Mouse (Mus musculus) subcutaneous adipose tissue, adult 2 months (tissue): Measurements from ENCODE around the gene Sftpa1. TPM values are rescaled to one million over a fixed set of nuclear protein-coding genes. Genes with fewer than 3 reads are reported as not detected.

Source experiments
- polyA plus RNA-seq: library from polyadenylated mRNA; depleted of rRNA; stranded (reverse); fragments of >200 nt; gene quantifications from 2 replicates; pipeline ENCODE4 v1.2.3, GENCODE M21; 2012; ENCODE audit warnings: low replicate concordance; rRNA removed

Gene Sftpa1
- 0.14 TPM in 1 of 2 replicates, not detected in the other for polyA plus RNA-seq

GRCm38 (mm10) chr14:41131540-41131939 lies at the start of gene Sftpa1:
Sftpa1 (plus strand) TSS chr14:41131782.

GRCm38 (mm10) chr14:41104853-41105444 lies 26.6 kb upstream of the Sftpa1 start, which contains the start of gene Mat1a:
Mat1a (plus strand) TSS chr14:41105035.

GRCm38 (mm10) chr14:41151220-41151898 lies 19.8 kb downstream of the Sftpa1 start, which contains the start of gene Mbl1:
Mbl1 (plus strand) TSS chr14:41151458.

GRCm38 (mm10) chr14:41185059-41185821 lies 53.7 kb downstream of the Sftpa1 start, which contains the start of gene Sftpd:
Sftpd (minus strand) TSS chr14:41185149.

Other genes starting within 250 kb of the Sftpa1 start
- gene Sh2d4b, start 238.5 kb upstream of the Sftpa1 start, polyA plus RNA-seq, result 0.59 and 0.68 TPM in 2 replicates
- 87.4 and 109 TPM in 2 replicates for gene Tspan14, start 165.0 kb upstream of the Sftpa1 start, polyA plus RNA-seq
- gene Fam213a, start 118.0 kb upstream of the Sftpa1 start, polyA plus RNA-seq, result 65.8 and 153 TPM in 2 replicates
- gene Dydc2, start 62.6 kb upstream of the Sftpa1 start, polyA plus RNA-seq, result not detected in 2 replicates
- gene Dydc1, start 58.9 kb upstream of the Sftpa1 start, polyA plus RNA-seq, result not detected in 2 replicates
- 0.07 and 0.44 TPM in 2 replicates for gene Mat1a, start 26.7 kb upstream of the Sftpa1 start, polyA plus RNA-seq
- gene Mbl1, start 19.7 kb downstream of the Sftpa1 start, polyA plus RNA-seq, result 0.09 TPM in 1 of 2 replicates, not detected in the other
- gene Sftpd, start 53.4 kb downstream of the Sftpa1 start, polyA plus RNA-seq, result 5.2 TPM in 1 of 2 replicates, not detected in the other
- gene Gm2832, start 147.0 kb downstream of the Sftpa1 start, polyA plus RNA-seq, result not detected in 2 replicates
- gene Gm5798, start 216.8 kb downstream of the Sftpa1 start, polyA plus RNA-seq, result not detected in 2 replicates